ENCODE assay signal across 29 mouse cellular contexts in the genomic region with DNA sequence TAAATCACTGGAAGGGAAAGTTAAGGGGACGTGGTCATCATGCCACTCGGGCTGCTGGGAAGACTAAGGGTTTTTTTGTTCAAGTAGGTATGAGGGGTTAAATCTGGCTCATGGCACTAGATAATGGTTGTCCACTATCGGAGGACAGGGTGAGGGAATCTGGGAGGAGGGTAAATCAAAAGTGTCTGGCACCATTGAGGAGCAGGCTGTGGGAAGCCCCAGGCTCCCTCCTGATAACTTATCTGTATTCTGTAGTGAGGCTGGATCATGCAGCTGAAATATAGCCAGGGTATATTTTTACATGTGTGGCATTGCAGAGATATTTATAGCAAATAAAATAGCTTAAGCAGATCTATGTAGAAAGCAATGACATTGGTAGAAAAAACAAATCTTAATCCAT. TPM values are rescaled to one million over a fixed set of nuclear protein-coding genes. Genes with fewer than 3 reads are reported as not detected.
DNase-seq lines count a peak whose midpoint lies in the region; ATAC-seq lines count a peak whose summit lies in the region.
"Had no signal": no experiment of that assay in that cellular context is flagged by ENCODE, and none has a peak within 500 bp of the region (broad histone marks: within the 10 kb centered on the region; RNA-seq: fewer than 3 reads in every experiment).

No protein-coding gene starts in this region.

- peaks cover 17% of the 10 kb centered on the region for H3K4me1 ChIP-seq in heart, embryonic 12.5 days (replicated peaks)
- peaks cover 13% of the 10 kb centered on the region; the same call in 1 of the 2 replicates for H3K4me1 ChIP-seq in heart, embryonic 10.5 days
- no peaks in the 10 kb centered on the region for H3K4me1 ChIP-seq in midbrain, embryonic 11.5 days (ENCODE audit: control insufficient read depth, insufficient read depth, low read length)
- no peaks in the 10 kb centered on the region for H3K4me1 ChIP-seq in midbrain, embryonic 13.5 days (replicated peaks)
- H3K4me1 ChIP-seq: embryonic facial prominence, embryonic 12.5 days; embryonic facial prominence, embryonic 15.5 days; hindbrain, embryonic 12.5 days; hindbrain, embryonic 15.5 days had no signal

- no peak for ATAC-seq in heart, embryonic 12.5 days (ENCODE audit: insufficient number of reproducible peaks, low FRiP score)
- no peak for ATAC-seq in midbrain, embryonic 11.5 days (ENCODE audit: low FRiP score)
- ATAC-seq in midbrain, embryonic 13.5 days: no peak
- peak; percentile 65; the same call in 1 of the 2 replicates for ATAC-seq in megakaryocyte-erythroid progenitor cell, adult 5-6 weeks (replicated peaks; ENCODE audit: low FRiP score, low TSS enrichment, poor library complexity, severe bottlenecking)
- ATAC-seq: forebrain, embryonic 14.5 days; forebrain, postnatal 0 days; intestine, postnatal 0 days; Patski had no signal

- peak; percentile 20 to 50 for DNase-seq in heart, adult 18-20 months
- no peak for DNase-seq in heart, adult 9 months (ENCODE audit: low spot score in 2 of 2)
- DNase-seq in heart, embryonic 10.5 days (ENCODE audit: low spot score): no peak
- DNase-seq in midbrain, embryonic 11.5 days (ENCODE audit: low spot score, missing footprints): peak; percentile 39
- DNase-seq in thymus, postnatal 4 days: no peak
- DNase-seq: adrenal gland, postnatal 10 days; adrenal gland, postnatal 36 days; B cell, adult 2 months; cerebellum, adult 18-20 months; cerebellum, adult 9-10 months; cerebellum, postnatal 14 days; forebrain, postnatal 0 days; gastrocnemius, adult 2 months; gastrocnemius, postnatal 14 days; kidney, adult 2 months had no signal

- no peaks in the 10 kb centered on the region for H3K27me3 ChIP-seq in heart, embryonic 12.5 days (replicated peaks)
- H3K27me3 ChIP-seq in heart, embryonic 10.5 days (ENCODE audit: insufficient read depth, poor library complexity, severe bottlenecking): no peaks in the 10 kb centered on the region
- H3K27me3 ChIP-seq in midbrain, embryonic 11.5 days (ENCODE audit: control insufficient read depth, insufficient read depth, low read length): no peaks in the 10 kb centered on the region
- H3K27me3 ChIP-seq in midbrain, embryonic 13.5 days: no peaks in the 10 kb centered on the region
- H3K27me3 ChIP-seq: CH12.LX; embryonic facial prominence, embryonic 12.5 days; embryonic facial prominence, embryonic 15.5 days; hindbrain, embryonic 12.5 days; hindbrain, embryonic 15.5 days; Patski had no signal

- peak overlapping the region; percentile 48 for H3K4me2 ChIP-seq in heart, embryonic 12.5 days
- H3K4me2 ChIP-seq in midbrain, embryonic 11.5 days: no peak overlapping the region
- H3K4me2 ChIP-seq in midbrain, embryonic 13.5 days (replicated peaks): no peak overlapping the region
- H3K4me2 ChIP-seq: embryonic facial prominence, embryonic 12.5 days; embryonic facial prominence, embryonic 15.5 days; hindbrain, embryonic 12.5 days; hindbrain, embryonic 15.5 days had no signal

- H3K27ac ChIP-seq in heart, embryonic 12.5 days (ENCODE audit: poor library complexity, severe bottlenecking): peak overlapping the region; percentile 62; the same call in 1 of the 2 replicates
- no peak overlapping the region; the same call in 1 of the 2 replicates for H3K27ac ChIP-seq in heart, embryonic 10.5 days
- H3K27ac ChIP-seq in midbrain, embryonic 11.5 days (ENCODE audit: low read depth, low read length): no peak overlapping the region
- H3K27ac ChIP-seq in midbrain, embryonic 13.5 days: no peak overlapping the region
- H3K27ac ChIP-seq: embryonic facial prominence, embryonic 12.5 days; embryonic facial prominence, embryonic 15.5 days; gastrocnemius, adult 2 months; hindbrain, embryonic 12.5 days; hindbrain, embryonic 15.5 days had no signal

- no peak overlapping the region for H3K4me3 ChIP-seq in heart, embryonic 12.5 days
- no peak overlapping the region for H3K4me3 ChIP-seq in heart, embryonic 10.5 days
- no peak overlapping the region for H3K4me3 ChIP-seq in midbrain, embryonic 11.5 days (ENCODE audit: low read depth, low read length)
- no peak overlapping the region for H3K4me3 ChIP-seq in midbrain, embryonic 13.5 days (replicated peaks)
- H3K4me3 ChIP-seq: embryonic facial prominence, embryonic 12.5 days; embryonic facial prominence, embryonic 15.5 days; gastrocnemius, adult 2 months; hindbrain, embryonic 12.5 days; hindbrain, embryonic 15.5 days had no signal

- no peak overlapping the region for H3K9ac ChIP-seq in heart, embryonic 12.5 days
- no peak overlapping the region for H3K9ac ChIP-seq in midbrain, embryonic 11.5 days (ENCODE audit: low read length)
- no peak overlapping the region for H3K9ac ChIP-seq in midbrain, embryonic 13.5 days (replicated peaks)
- H3K9ac ChIP-seq: embryonic facial prominence, embryonic 12.5 days; embryonic facial prominence, embryonic 15.5 days; forebrain, postnatal 0 days; hindbrain, embryonic 12.5 days; hindbrain, embryonic 15.5 days had no signal

- no peaks in the 10 kb centered on the region for H3K9me3 ChIP-seq in heart, embryonic 12.5 days (replicated peaks)
- no peaks in the 10 kb centered on the region for H3K9me3 ChIP-seq in heart, embryonic 10.5 days
- H3K9me3 ChIP-seq in midbrain, embryonic 11.5 days (ENCODE audit: control insufficient read depth, low read length): no peaks in the 10 kb centered on the region
- no peaks in the 10 kb centered on the region for H3K9me3 ChIP-seq in midbrain, embryonic 13.5 days
- H3K9me3 ChIP-seq: embryonic facial prominence, embryonic 12.5 days; embryonic facial prominence, embryonic 15.5 days; G1E; hindbrain, embryonic 12.5 days; hindbrain, embryonic 15.5 days had no signal

- WGBS in heart, embryonic 12.5 days: 26% methylated on average over 3 of the region's 3 CpGs
- 27% methylated on average over 3 of the region's 3 CpGs for WGBS in heart, embryonic 10.5 days
- 92% methylated on average over 3 of the region's 3 CpGs for WGBS in midbrain, embryonic 11.5 days
- 85% methylated on average over 3 of the region's 3 CpGs for WGBS in midbrain, embryonic 13.5 days

- no peaks in the 10 kb centered on the region for H3K36me3 ChIP-seq in heart, embryonic 12.5 days
- H3K36me3 ChIP-seq in heart, embryonic 10.5 days: no peaks in the 10 kb centered on the region
- H3K36me3 ChIP-seq in midbrain, embryonic 11.5 days (ENCODE audit: control insufficient read depth, insufficient read depth, low read length): no peaks in the 10 kb centered on the region
- no peaks in the 10 kb centered on the region for H3K36me3 ChIP-seq in midbrain, embryonic 13.5 days
- H3K36me3 ChIP-seq: embryonic facial prominence, embryonic 12.5 days; embryonic facial prominence, embryonic 15.5 days; G1E; hindbrain, embryonic 12.5 days; hindbrain, embryonic 15.5 days had no signal

RNA-seq across cellular contexts. Expression of a gene that starts 49.6 kb away (rescaled TPM):
- 1 to 10 TPM; 9.5 to 9.8 TPM for total RNA-seq in heart, adult 18-20 months (2021)
- 26.6 and 31.3 TPM in 2 replicates for polyA plus RNA-seq in heart, embryonic 12.5 days (2016; fragmentation: Nextera tagmentation; extraction: Ambion mirVana)
- 27.0 and 30.2 TPM in 2 replicates for polyA plus RNA-seq in heart, embryonic 10.5 days (2016; fragmentation: Nextera tagmentation; extraction: Ambion mirVana)
- 57.0 and 63.0 TPM in 2 replicates for polyA plus RNA-seq in midbrain, embryonic 11.5 days (2014; fragmentation: Nextera tagmentation; extraction: Ambion mirVana)
- polyA plus RNA-seq in midbrain, embryonic 13.5 days (2015; fragmentation: Nextera tagmentation; extraction: Ambion mirVana): 50.8 and 53.7 TPM in 2 replicates
- 25.1 and 36.4 TPM in 2 replicates for total RNA-seq in megakaryocyte-erythroid progenitor cell, adult 5-6 weeks (2014; fragmentation: Nextera tagmentation)
- 21.0 and 23.2 TPM in 2 replicates for total RNA-seq in megakaryocyte-erythroid progenitor cell, adult 5-6 weeks (2017)

RNA-seq across cellular contexts. Expression of a gene that starts 57.0 kb away (rescaled TPM):
- 10 to 100 TPM; 20.6 to 21.9 TPM for total RNA-seq in heart, adult 18-20 months (2021)
- polyA plus RNA-seq in heart, embryonic 12.5 days (2016; fragmentation: Nextera tagmentation; extraction: Ambion mirVana): 13.0 and 13.9 TPM in 2 replicates
- polyA plus RNA-seq in heart, embryonic 10.5 days (2016; fragmentation: Nextera tagmentation; extraction: Ambion mirVana): 9.3 and 11.2 TPM in 2 replicates
- 12.2 and 13.3 TPM in 2 replicates for polyA plus RNA-seq in midbrain, embryonic 11.5 days (2014; fragmentation: Nextera tagmentation; extraction: Ambion mirVana)
- 13.0 and 13.1 TPM in 2 replicates for polyA plus RNA-seq in midbrain, embryonic 13.5 days (2015; fragmentation: Nextera tagmentation; extraction: Ambion mirVana)
- 21.0 and 26.8 TPM in 2 replicates for total RNA-seq in megakaryocyte-erythroid progenitor cell, adult 5-6 weeks (2014; fragmentation: Nextera tagmentation)
- 13.8 and 19.3 TPM in 2 replicates for total RNA-seq in megakaryocyte-erythroid progenitor cell, adult 5-6 weeks (2017)

RNA-seq across cellular contexts. Expression of a gene that starts 57.9 kb away (rescaled TPM):
- total RNA-seq in heart, adult 18-20 months (2021): not detected
- polyA plus RNA-seq in heart, embryonic 12.5 days (2016; fragmentation: Nextera tagmentation; extraction: Ambion mirVana): 1.0 and 1.2 TPM in 2 replicates
- polyA plus RNA-seq in heart, embryonic 10.5 days (2016; fragmentation: Nextera tagmentation; extraction: Ambion mirVana): 3.5 and 5.2 TPM in 2 replicates
- 43.4 and 48.9 TPM in 2 replicates for polyA plus RNA-seq in midbrain, embryonic 11.5 days (2014; fragmentation: Nextera tagmentation; extraction: Ambion mirVana)
- 132 and 143 TPM in 2 replicates for polyA plus RNA-seq in midbrain, embryonic 13.5 days (2015; fragmentation: Nextera tagmentation; extraction: Ambion mirVana)
- not detected in 2 replicates for total RNA-seq in megakaryocyte-erythroid progenitor cell, adult 5-6 weeks (2014; fragmentation: Nextera tagmentation)
- not detected in 2 replicates for total RNA-seq in megakaryocyte-erythroid progenitor cell, adult 5-6 weeks (2017)
- total RNA-seq: adrenal gland, adult 18-20 months; gastrocnemius, adult 2 months; gastrocnemius, postnatal 14 days; gastrocnemius, postnatal 4 days had no signal
- polyA plus RNA-seq: intestine, postnatal 0 days; kidney, adult 2 months had no signal

Comparison
In these comparisons a context has a peak if more than half of its experiments do, and no peak if none do; other contexts are left out.
1. DNase-seq: peak in heart, adult 18-20 months (2 of 2) and midbrain, embryonic 11.5 days (single experiment); none in heart, adult 9 months (0 of 2), heart, embryonic 10.5 days (single experiment) and thymus, postnatal 4 days (single experiment).